Comparison of ENCODE assay signal across 26 mouse cellular contexts in genomic region chr14:121213650-121214049, GRCm38 (mm10).
"Had no signal": no experiment of that assay in that cellular context is flagged by ENCODE, and none has a peak within 500 bp of the region (broad histone marks: within the 10 kb centered on the region; RNA-seq: fewer than 3 reads in every experiment).

No protein-coding gene starts in this region.

- DNase-seq: gastrocnemius, postnatal 10 days; gastrocnemius, postnatal 25 days; heart, adult 11 months; heart, adult 2 months; heart, postnatal 14 days; heart, postnatal 36 days; kidney, adult 11 months; kidney, adult 2 months; kidney, adult 9 months; kidney, postnatal 14 days; kidney, postnatal 36 days; layer of hippocampus, adult 9-11 months; layer of hippocampus, postnatal 36 days; liver; liver, embryonic 13.5 days had no signal

- H3K9me3 ChIP-seq: heart, embryonic 13.5 days; heart, embryonic 15.5 days; hindbrain, embryonic 15.5 days; kidney, embryonic 15.5 days; limb, embryonic 10.5 days; limb, embryonic 12.5 days; liver, embryonic 13.5 days had no signal

- H3K27me3 ChIP-seq: heart, embryonic 13.5 days; heart, embryonic 15.5 days; hindbrain, embryonic 15.5 days; kidney, embryonic 15.5 days; limb, embryonic 12.5 days; liver, embryonic 13.5 days had no signal

- H3K4me2 ChIP-seq: heart, embryonic 11.5 days; heart, embryonic 13.5 days; heart, embryonic 15.5 days; hindbrain, embryonic 15.5 days; kidney, embryonic 15.5 days; limb, embryonic 12.5 days; liver, embryonic 11.5 days; liver, embryonic 13.5 days had no signal

- H3K4me3 ChIP-seq: heart, adult 2 months; heart, embryonic 13.5 days; heart, embryonic 15.5 days; hindbrain, embryonic 15.5 days; kidney, embryonic 15.5 days; limb, embryonic 10.5 days; limb, embryonic 12.5 days; liver, embryonic 13.5 days had no signal

- H3K4me1 ChIP-seq: limb, embryonic 10.5 days had no signal

- H3K27ac ChIP-seq: heart, adult 2 months; heart, embryonic 13.5 days; heart, embryonic 15.5 days; hindbrain, embryonic 15.5 days; hindbrain, postnatal 0 days; kidney, embryonic 15.5 days; kidney, postnatal 0 days; limb, embryonic 10.5 days; limb, embryonic 12.5 days; liver, embryonic 13.5 days had no signal

- ATAC-seq: hindbrain, postnatal 0 days; intestine, embryonic 16.5 days had no signal

- H3K9ac ChIP-seq: heart, embryonic 13.5 days; heart, embryonic 15.5 days; hindbrain, embryonic 15.5 days; kidney, embryonic 15.5 days; limb, embryonic 12.5 days; liver, embryonic 13.5 days had no signal
